Comparison of ENCODE assay signal across 29 mouse cellular contexts in the genomic region with DNA sequence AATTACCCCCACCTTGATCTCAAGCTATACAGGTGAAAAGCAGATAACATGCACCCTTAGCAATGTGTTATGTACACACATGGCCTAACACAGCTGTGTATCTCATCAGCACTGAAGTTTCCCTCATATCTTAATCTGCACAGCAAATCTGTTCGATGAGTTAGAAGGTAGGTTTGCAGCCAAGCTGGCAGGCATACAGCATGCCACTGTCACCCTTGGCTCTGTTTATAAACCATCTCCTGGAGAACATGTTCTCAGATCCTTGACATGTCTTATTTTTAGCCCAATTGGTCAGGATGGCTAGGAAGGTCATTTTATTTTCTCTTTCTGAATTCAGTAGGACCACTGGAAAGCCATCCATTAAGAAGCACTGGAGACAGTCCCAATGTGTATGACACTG. TPM values are rescaled to one million over a fixed set of nuclear protein-coding genes. Genes with fewer than 3 reads are reported as not detected.
DNase-seq lines count a peak whose midpoint lies in the region; ATAC-seq and TF ChIP-seq lines count a peak whose summit lies in the region.
"Had no signal": no experiment of that assay in that cellular context is flagged by ENCODE, and none has a peak within 500 bp of the region (broad histone marks: within the 10 kb centered on the region; RNA-seq: fewer than 3 reads in every experiment).

No protein-coding gene starts in this region.

- no peak for TF ChIP-seq POLR2A in kidney, adult 2 months (IDR thresholded peaks at IDR 0.05; ENCODE audit: low read depth, low read length)

- peaks cover 90% of the 10 kb centered on the region for H3K4me1 ChIP-seq in heart, embryonic 13.5 days
- H3K4me1 ChIP-seq in kidney, adult 2 months (ENCODE audit: control insufficient read depth, insufficient read depth, low read length): peaks cover 41% of the 10 kb centered on the region
- H3K4me1 ChIP-seq: forebrain, embryonic 15.5 days; hindbrain, embryonic 12.5 days; intestine, embryonic 15.5 days; midbrain, embryonic 15.5 days had no signal

- intact Hi-C loops in gastrocnemius, postnatal 14 days (cut with DNase I; ENCODE audit: low total_unique reads): no loop called here

- H3K36me3 ChIP-seq in heart, embryonic 13.5 days: no peaks in the 10 kb centered on the region
- H3K36me3 ChIP-seq in kidney, adult 2 months (ENCODE audit: control insufficient read depth, insufficient read depth, low read length): no peaks in the 10 kb centered on the region
- H3K36me3 ChIP-seq: forebrain, embryonic 15.5 days; G1E; hindbrain, embryonic 12.5 days; intestine, embryonic 15.5 days; midbrain, embryonic 15.5 days had no signal

- no peak overlapping the region for H3K9ac ChIP-seq in heart, embryonic 13.5 days
- H3K9ac ChIP-seq: forebrain, embryonic 15.5 days; hindbrain, embryonic 12.5 days; intestine, embryonic 15.5 days; liver, embryonic 14.5 days; midbrain, embryonic 15.5 days had no signal

- WGBS in heart, embryonic 13.5 days: 29% methylated on average over 1 of the region's 1 CpGs
- 44% methylated on average over 1 of the region's 1 CpGs for WGBS in kidney, adult 2 months

- no peak for TF ChIP-seq CTCF in kidney, adult 2 months (conservative IDR thresholded peaks at IDR 0.05; ENCODE audit: insufficient read depth, insufficient read length, low read depth, low read length)

- peak; percentile 72 for DNase-seq in gastrocnemius, adult 18-20 months (ENCODE audit: low spot score)
- DNase-seq in gastrocnemius, postnatal 4 days (ENCODE audit: low spot score in 2 of 2): no peak
- DNase-seq in heart, adult 18-20 months: no peak
- DNase-seq in kidney, adult 2 months: no peak
- DNase-seq in kidney, postnatal 10 days: no peak
- DNase-seq in gastrocnemius, postnatal 14 days: peak; percentile 21
- DNase-seq: adrenal gland, adult 8-10 months; cerebellum, adult 2 months; cerebellum, postnatal 25 days; kidney, adult 8-10 months; layer of hippocampus, postnatal 36 days; left cerebral cortex, postnatal 4 days; lung, adult 2 months; lung, postnatal 10 days; right cerebral cortex, adult 18-20 months; thymus, adult 2 months; thymus, postnatal 36 days had no signal

- H3K4me2 ChIP-seq in heart, embryonic 13.5 days: no peak overlapping the region
- H3K4me2 ChIP-seq: forebrain, embryonic 15.5 days; hindbrain, embryonic 12.5 days; intestine, embryonic 15.5 days; midbrain, embryonic 15.5 days had no signal

- H3K9me3 ChIP-seq in heart, embryonic 13.5 days: no peaks in the 10 kb centered on the region
- H3K9me3 ChIP-seq: forebrain, embryonic 15.5 days; hindbrain, embryonic 12.5 days; intestine, embryonic 15.5 days; midbrain, embryonic 15.5 days had no signal

- no peaks in the 10 kb centered on the region for H3K27me3 ChIP-seq in heart, embryonic 13.5 days (replicated peaks)
- H3K27me3 ChIP-seq in kidney, adult 2 months (replicated peaks; ENCODE audit: control insufficient read depth, insufficient read depth, low read length): no peaks in the 10 kb centered on the region
- H3K27me3 ChIP-seq: forebrain, embryonic 15.5 days; hindbrain, embryonic 12.5 days; intestine, embryonic 15.5 days; midbrain, embryonic 15.5 days had no signal

- peak overlapping the region; percentile 92 for H3K27ac ChIP-seq in heart, embryonic 13.5 days (replicated peaks)
- H3K27ac ChIP-seq in kidney, adult 2 months (ENCODE audit: insufficient read depth, low read depth, low read length): 0 out of 2 replicates have a peak overlapping the region, but pooled peaks have one; percentile 28
- H3K27ac ChIP-seq: forebrain, embryonic 15.5 days; hindbrain, embryonic 12.5 days; hindbrain, postnatal 0 days; intestine, embryonic 15.5 days; kidney, postnatal 0 days; liver, embryonic 14.5 days; macrophage; midbrain, embryonic 15.5 days; stomach, postnatal 0 days had no signal

- no peak for ATAC-seq in heart, embryonic 13.5 days (ENCODE audit: extremely low read depth, insufficient number of reproducible peaks, low FRiP score, low TSS enrichment)
- no peak for ATAC-seq in erythroblast, adult 5-6 weeks (replicated peaks; ENCODE audit: low FRiP score, poor library complexity, severe bottlenecking)
- ATAC-seq: forebrain, embryonic 15.5 days; hindbrain, postnatal 0 days; intestine, embryonic 15.5 days; midbrain, embryonic 15.5 days had no signal

- H3K4me3 ChIP-seq in heart, embryonic 13.5 days: no peak overlapping the region
- no peak overlapping the region for H3K4me3 ChIP-seq in kidney, adult 2 months (ENCODE audit: insufficient read depth, low read depth, low read length)
- H3K4me3 ChIP-seq: forebrain, embryonic 15.5 days; hindbrain, embryonic 12.5 days; intestine, embryonic 15.5 days; midbrain, embryonic 15.5 days had no signal

RNA-seq across cellular contexts. Expression of a gene that starts 36.2 kb away (rescaled TPM):
- total RNA-seq in gastrocnemius, adult 18-20 months (2021): 10 to 100 TPM; 31.5 to 53.2 TPM
- 10 to 100 TPM; 15.4 to 22.0 TPM for total RNA-seq in gastrocnemius, postnatal 4 days (2021)
- polyA plus RNA-seq in heart, embryonic 13.5 days (2015; fragmentation: Nextera tagmentation; extraction: Ambion mirVana): 44.7 and 50.0 TPM in 2 replicates
- 100 to 1,000 TPM in 1 of 2 experiments, 10 to 100 TPM in 1; 99.6 to 126 TPM for total RNA-seq in heart, adult 18-20 months (2021)
- polyA plus RNA-seq in kidney, adult 2 months (2012; rRNA removed): 23.0 and 23.1 TPM in 2 replicates
- 10 to 100 TPM; 22.3 to 44.2 TPM for total RNA-seq in gastrocnemius, postnatal 14 days (2021)
- total RNA-seq in erythroblast, adult 5-6 weeks (2015; ENCODE audit: low replicate concordance): not detected in 2 replicates
- total RNA-seq in erythroblast, adult 5-6 weeks (2017; ENCODE audit: low replicate concordance): not detected in 2 replicates
- polyA plus RNA-seq: G1E had no signal

Comparison
In these comparisons a context has a peak if more than half of its experiments do, and no peak if none do; other contexts are left out.
1. DNase-seq: peak in gastrocnemius, adult 18-20 months (single experiment) and gastrocnemius, postnatal 14 days (single experiment); none in gastrocnemius, postnatal 4 days (0 of 2), heart, adult 18-20 months (0 of 2), kidney, adult 2 months (single experiment) and kidney, postnatal 10 days (single experiment).
2. RNA of a gene that starts 36.2 kb away (total RNA-seq): 99.6 to 126 TPM in heart, adult 18-20 months, 31.5 to 53.2 TPM in gastrocnemius, adult 18-20 months, 22.3 to 44.2 TPM in gastrocnemius, postnatal 14 days and 15.4 to 22.0 TPM in gastrocnemius, postnatal 4 days; not detected in erythroblast, adult 5-6 weeks; every median in the first group is over 10 times any median in the second.